Mouse (Mus musculus) brain, adult 10 weeks (tissue): ENCODE measurements around the gene Tbrg4. TPM values are rescaled to one million over a fixed set of nuclear protein-coding genes. Genes with fewer than 3 reads are reported as not detected.

Source experiments
- polyA plus RNA-seq: library from polyadenylated mRNA; stranded (reverse); fragments of 350-450 nt; fragmentation: Illumina TruSeq; extraction: RNeasy Lipid Tissue Mini Kit (QIAGEN cat#74804); gene quantifications from one replicate; pipeline ENCODE4 v1.2.3, GENCODE M21; 2015; ENCODE audit warnings: low read depth, low replicate concordance

Gene Tbrg4
- polyA plus RNA-seq: 32.2 TPM

DNA sequence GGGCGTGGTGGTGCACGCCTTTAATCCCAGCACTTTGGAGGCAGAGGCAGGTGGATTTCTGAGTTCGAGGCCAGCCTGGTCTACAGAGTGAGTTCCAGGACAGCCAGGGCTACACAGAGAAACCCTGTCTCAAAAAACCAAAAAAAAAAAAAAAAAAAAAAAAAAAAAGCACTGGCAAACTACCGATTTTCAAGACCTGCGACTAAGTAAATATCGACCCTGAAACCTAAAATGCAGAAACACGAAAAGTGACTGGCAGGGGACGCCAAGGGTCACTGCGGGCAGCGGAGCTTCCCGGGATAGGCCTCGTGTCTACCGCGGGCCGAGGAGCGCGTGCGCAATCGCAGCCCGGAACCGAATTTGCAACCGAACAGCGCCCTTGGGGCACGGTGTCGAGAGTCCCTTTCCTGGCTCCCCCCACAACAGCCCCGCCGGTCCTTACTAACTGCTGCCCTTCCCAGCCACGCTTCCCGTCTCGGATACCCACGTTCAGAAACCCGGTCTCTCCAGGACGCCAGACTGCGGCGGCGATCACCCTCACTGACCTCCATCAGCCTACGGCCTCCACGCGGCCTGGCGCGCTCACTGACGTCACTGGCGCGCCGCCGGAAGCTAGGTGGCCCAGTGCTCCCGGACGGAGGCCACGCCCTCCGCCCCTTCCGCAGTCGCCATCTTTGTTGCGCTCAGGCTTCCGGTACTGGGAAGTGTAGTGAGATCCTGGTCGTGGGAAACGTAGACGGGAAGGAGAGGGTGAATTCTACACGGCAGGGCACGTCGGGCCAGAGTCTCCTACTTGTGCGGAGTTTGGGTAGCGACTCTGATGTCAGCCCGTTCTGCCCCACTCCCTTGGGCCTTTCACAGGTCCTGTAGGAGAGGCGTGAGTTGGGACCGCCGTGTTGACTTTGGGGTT, at the start of gene Tbrg4:
Tbrg4 (minus strand) TSS at position 590 of the 910 bp plus-strand sequence.

GRCm38 (mm10) chr11:6658271-6658670, 32.4 kb upstream of the Tbrg4 start, which contains the start of gene Ramp3:
Gene Ramp3 (plus strand): TSS chr11:6658521.

DNA sequence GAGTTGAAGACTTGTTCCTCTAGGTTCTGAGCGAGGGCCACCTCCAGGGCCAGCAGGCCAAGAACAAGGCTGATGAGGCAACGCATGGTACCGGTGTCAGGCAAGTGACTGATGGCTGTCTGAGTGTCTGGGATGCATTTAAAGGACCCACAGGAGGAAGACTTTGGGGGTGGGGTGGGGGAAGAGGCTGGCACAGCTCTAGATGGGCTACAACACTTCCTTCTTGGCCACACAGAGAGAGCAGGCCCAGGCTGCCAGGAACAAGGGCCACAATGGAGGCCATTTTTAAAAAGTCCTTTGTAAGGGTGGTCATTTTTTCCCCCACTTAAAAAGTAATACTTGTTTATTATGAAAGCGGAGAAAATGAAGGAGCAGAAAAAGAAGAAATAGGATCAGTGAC, 12.7 kb upstream of the Tbrg4 start, which contains the start of gene Wap:
Wap (minus strand) TSS at position 101 of the 400 bp plus-strand sequence.

GRCm38 (mm10) chr11:6605491-6606399, 20.1 kb downstream of the Tbrg4 start, which contains the start of gene Nacad:
Gene Nacad (minus strand): TSS chr11:6606053.

Other genes starting within 250 kb of the Tbrg4 start
- 132 TPM for gene Zmiz2, start 237.0 kb downstream of the Tbrg4 start, polyA plus RNA-seq
- gene Ppia, start 210.6 kb downstream of the Tbrg4 start, polyA plus RNA-seq: 3,507 TPM
- gene H2afv, start 181.6 kb downstream of the Tbrg4 start, polyA plus RNA-seq: 88.1 TPM
- gene Purb, start 150.2 kb downstream of the Tbrg4 start, polyA plus RNA-seq: 168 TPM
- 0.18 TPM for gene Myo1g, start 105.1 kb downstream of the Tbrg4 start, polyA plus RNA-seq
- 70.4 TPM for gene Ccm2, start 79.2 kb downstream of the Tbrg4 start, polyA plus RNA-seq
- 50.2 TPM for gene Nacad, start 20.0 kb downstream of the Tbrg4 start, polyA plus RNA-seq
- gene Wap, start 12.6 kb upstream of the Tbrg4 start, polyA plus RNA-seq: not detected
- 45.2 TPM for gene Ramp3, start 32.5 kb upstream of the Tbrg4 start, polyA plus RNA-seq
- not detected for gene Gm11983, start 211.6 kb upstream of the Tbrg4 start, polyA plus RNA-seq